Comparison of ENCODE assay signal across 11 mouse cellular contexts in genomic region chr11:68583225-68583624, GRCm38 (mm10). TPM values are rescaled to one million over a fixed set of nuclear protein-coding genes. Genes with fewer than 3 reads are reported as not detected.
DNase-seq lines count a peak whose midpoint lies in the region; ATAC-seq lines count a peak whose summit lies in the region.
"Had no signal": no experiment of that assay in that cellular context is flagged by ENCODE, and none has a peak within 500 bp of the region (broad histone marks: within the 10 kb centered on the region; RNA-seq: fewer than 3 reads in every experiment).

No protein-coding gene starts in this region.

- peak; percentile 32; the same call in 1 of the 2 replicates for ATAC-seq in lung, embryonic 16.5 days (ENCODE audit: low read depth)
- ATAC-seq: inflammation-experienced regulatory T-cells, adult 6 months had no signal

- WGBS in lung, embryonic 16.5 days, result 71% methylated on average over 13 of the region's 13 CpGs

- H3K4me2 ChIP-seq in lung, embryonic 16.5 days (ENCODE audit: low read depth, low read length), result no peak overlapping the region
- H3K4me2 ChIP-seq: midbrain, embryonic 12.5 days had no signal

- H3K27me3 ChIP-seq in lung, embryonic 16.5 days (ENCODE audit: control insufficient read depth, insufficient read depth, low read depth, low read length), result no peaks in the 10 kb centered on the region

- no peaks in the 10 kb centered on the region for H3K36me3 ChIP-seq in lung, embryonic 16.5 days (ENCODE audit: control insufficient read depth, insufficient read depth, low read length)
- H3K36me3 ChIP-seq: midbrain, embryonic 12.5 days had no signal

- no peak overlapping the region for H3K4me3 ChIP-seq in lung, embryonic 16.5 days (ENCODE audit: low read length)
- H3K4me3 ChIP-seq: midbrain, embryonic 12.5 days had no signal

- no peak for DNase-seq in lung, postnatal 25 days (ENCODE audit: low spot score)
- DNase-seq in cerebellum, postnatal 36 days, result peak; percentile 36 to 55
- peak; percentile 36 for DNase-seq in left cerebral cortex, adult 11 months (ENCODE audit: low spot score)
- DNase-seq in right cerebral cortex, postnatal 10 days (ENCODE audit: low spot score in 2 of 2), result peak; percentile 80 to 82
- DNase-seq in kidney, adult 18-20 months, result no peak
- DNase-seq in spleen, adult 18-20 months, result no peak
- DNase-seq in gastrocnemius, postnatal 25 days, result no peak

- no peak overlapping the region for H3K27ac ChIP-seq in lung, embryonic 16.5 days (ENCODE audit: low read length)
- H3K27ac ChIP-seq: midbrain, embryonic 12.5 days had no signal

- H3K9ac ChIP-seq in lung, embryonic 16.5 days (ENCODE audit: low read length), result no peak overlapping the region
- H3K9ac ChIP-seq: midbrain, embryonic 12.5 days had no signal

- H3K9me3 ChIP-seq in lung, embryonic 16.5 days (ENCODE audit: control insufficient read depth, low read length), result no peaks in the 10 kb centered on the region
- H3K9me3 ChIP-seq: midbrain, embryonic 12.5 days had no signal

- H3K4me1 ChIP-seq in lung, embryonic 16.5 days (replicated peaks; ENCODE audit: control insufficient read depth, insufficient read depth, low read length), result peaks cover 4% of the 10 kb centered on the region

RNA-seq across cellular contexts. Expression of gene Ccdc42, which starts 3.6 kb away (rescaled TPM):
- 0.67 and 1.1 TPM in 2 replicates for polyA plus RNA-seq in lung, embryonic 16.5 days (2015; fragmentation: Nextera tagmentation; extraction: Ambion mirVana)
- not detected for total RNA-seq in gastrocnemius, postnatal 25 days (2021)
- total RNA-seq: granulocyte monocyte progenitor cell, adult 5-6 weeks had no signal
- polyA plus RNA-seq: inflammation-experienced regulatory T-cells, adult 6 months had no signal

RNA-seq across cellular contexts. Expression of gene Mfsd6l, which starts 27.2 kb away (rescaled TPM):
- polyA plus RNA-seq in lung, embryonic 16.5 days (2015; fragmentation: Nextera tagmentation; extraction: Ambion mirVana), result 4.1 and 4.3 TPM in 2 replicates
- total RNA-seq in gastrocnemius, postnatal 25 days (2021), result not detected
- total RNA-seq: granulocyte monocyte progenitor cell, adult 5-6 weeks had no signal
- polyA plus RNA-seq: inflammation-experienced regulatory T-cells, adult 6 months; midbrain, embryonic 12.5 days had no signal

Comparison
In these comparisons a context has a peak if more than half of its experiments do, and no peak if none do; other contexts are left out.
1. DNase-seq: peak in cerebellum, postnatal 36 days (2 of 2), left cerebral cortex, adult 11 months (single experiment) and right cerebral cortex, postnatal 10 days (2 of 2); none in lung, postnatal 25 days (single experiment), kidney, adult 18-20 months (single experiment), spleen, adult 18-20 months (0 of 2) and gastrocnemius, postnatal 25 days (single experiment).